Mouse (Mus musculus): ENCODE results near the gene Taf1c.

DNA sequence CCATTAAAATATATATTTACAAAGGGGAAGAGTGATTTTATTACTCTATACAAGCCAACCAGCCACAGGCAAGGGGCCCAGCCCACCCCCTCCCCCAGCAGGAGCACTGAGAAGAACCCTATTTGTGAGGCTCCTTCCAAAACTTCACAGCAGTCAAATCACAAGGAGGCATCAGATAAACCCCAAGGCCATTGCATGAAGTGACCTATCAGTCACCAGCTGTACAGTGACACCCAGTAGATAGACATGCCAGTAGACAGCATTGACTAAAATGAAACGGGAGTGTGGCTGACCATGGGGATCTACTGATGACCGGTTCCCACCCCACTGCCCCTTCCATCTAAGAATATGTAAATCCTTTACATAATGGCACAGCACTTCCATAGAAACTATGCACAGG, 52.1 kb downstream of the Taf1c start:
- no peak for TF ChIP-seq POLR2A (IDR thresholded peaks at IDR 0.05; ENCODE audit: borderline replicate concordance, low read depth, low read length)
- no peak for TF ChIP-seq CTCF (IDR thresholded peaks at IDR 0.05; ENCODE audit: low read depth, low read length)
